Mouse (Mus musculus): ENCODE data around the gene Zfp750. TPM values are rescaled to one million over a fixed set of nuclear protein-coding genes. Genes with fewer than 3 reads are reported as not detected.

Gene Zfp750
- total RNA-seq, 2 experiments from 2014 or later: 0.14 to 0.22 TPM

DNA sequence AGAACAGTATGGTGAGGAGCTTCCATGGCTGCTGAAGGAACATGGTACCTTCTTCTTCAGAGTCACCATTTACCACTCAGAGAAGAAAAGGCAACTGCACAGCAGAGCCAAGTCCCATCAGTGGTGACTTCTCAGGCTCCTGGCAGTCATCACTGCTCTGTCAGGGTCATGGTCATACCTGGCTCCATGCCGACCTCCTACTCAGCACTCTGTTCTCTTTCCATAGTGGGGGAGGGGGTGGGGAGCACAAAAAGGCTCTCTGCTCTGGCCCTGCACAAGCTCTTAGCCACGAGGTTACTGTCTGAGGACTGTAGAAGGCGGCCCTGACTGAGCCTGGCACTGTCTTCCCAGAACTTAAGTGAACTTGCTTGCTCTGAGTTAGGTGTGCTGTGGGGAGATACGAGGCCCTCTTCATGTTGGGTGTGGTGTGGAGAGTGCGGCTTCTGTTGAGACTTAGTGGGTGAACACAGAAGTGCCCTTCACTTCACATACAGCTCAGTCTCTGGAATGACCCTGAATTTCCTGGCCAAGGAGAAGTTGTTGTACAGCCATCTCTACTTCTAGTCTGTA, 24.2 kb upstream of the Zfp750 start:
- no peak for DNase-seq (ENCODE audit: extremely low spot score in 1 of 2, low spot score in 1 of 2)

DNA sequence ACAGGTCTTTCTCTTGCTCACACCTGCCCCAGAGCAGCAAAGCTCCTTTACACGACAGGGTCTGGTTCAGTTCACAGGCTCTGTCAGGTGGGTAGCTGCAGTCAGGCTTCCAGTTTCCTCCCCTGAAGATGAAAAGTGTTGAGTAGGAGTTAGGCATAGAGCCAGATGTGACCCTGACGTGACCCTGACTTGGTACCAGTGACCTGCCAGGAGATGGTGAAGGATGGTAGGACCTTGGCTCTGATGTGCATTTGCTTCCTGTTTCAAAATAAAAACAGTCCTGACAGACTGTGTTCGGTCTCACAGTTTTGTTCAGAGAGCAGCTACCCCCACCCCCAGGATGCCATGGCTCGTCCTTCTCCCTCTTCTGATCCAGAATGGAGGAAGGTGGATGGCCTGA, 23.3 kb upstream of the Zfp750 start:
- no peak for DNase-seq (ENCODE audit: extremely low spot score in 1 of 2, low spot score in 1 of 2)

DNA sequence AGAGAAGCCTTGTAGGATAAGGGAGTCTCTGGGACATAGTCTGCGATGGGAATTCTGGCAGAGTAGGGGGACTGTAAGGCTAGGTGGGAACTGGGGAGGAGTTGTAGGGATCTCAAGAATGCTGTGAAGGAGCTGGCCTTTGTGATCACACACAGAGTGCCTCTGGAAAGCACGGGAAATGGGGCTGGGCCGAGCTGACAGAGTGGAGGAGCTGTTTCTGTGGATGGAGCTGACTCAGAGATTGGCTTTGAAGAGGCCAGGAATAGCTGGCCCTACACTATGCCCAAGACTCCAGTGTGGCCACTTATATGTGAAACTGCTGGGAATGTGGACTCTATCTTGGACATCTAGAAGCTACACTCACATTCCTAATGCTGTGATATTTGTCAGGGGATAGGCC, 17.4 kb upstream of the Zfp750 start:
- DNase-seq (ENCODE audit: extremely low spot score in 1 of 2, low spot score in 1 of 2): no peak

DNA sequence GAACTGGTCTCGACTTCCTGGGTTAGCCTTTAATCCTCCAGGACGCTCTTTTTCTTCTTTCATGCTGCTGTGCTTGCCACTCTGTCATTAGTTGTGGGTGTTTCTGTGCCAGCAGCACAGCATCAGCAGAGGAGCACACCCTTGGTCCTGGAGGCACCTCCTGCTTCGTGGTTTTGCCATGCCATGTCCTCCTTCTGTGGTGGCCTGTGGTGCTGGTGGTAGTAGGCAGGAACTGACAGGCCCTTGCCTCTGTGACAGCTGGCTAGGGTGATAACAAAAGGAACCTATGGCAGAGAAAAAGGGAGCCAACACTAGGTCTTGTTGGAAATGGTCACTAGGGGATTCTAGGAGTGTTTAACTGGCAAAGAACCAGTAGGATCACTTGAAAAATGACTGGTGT, 10.6 kb upstream of the Zfp750 start:
- no peak for DNase-seq (ENCODE audit: extremely low spot score in 1 of 2, low spot score in 1 of 2)

DNA sequence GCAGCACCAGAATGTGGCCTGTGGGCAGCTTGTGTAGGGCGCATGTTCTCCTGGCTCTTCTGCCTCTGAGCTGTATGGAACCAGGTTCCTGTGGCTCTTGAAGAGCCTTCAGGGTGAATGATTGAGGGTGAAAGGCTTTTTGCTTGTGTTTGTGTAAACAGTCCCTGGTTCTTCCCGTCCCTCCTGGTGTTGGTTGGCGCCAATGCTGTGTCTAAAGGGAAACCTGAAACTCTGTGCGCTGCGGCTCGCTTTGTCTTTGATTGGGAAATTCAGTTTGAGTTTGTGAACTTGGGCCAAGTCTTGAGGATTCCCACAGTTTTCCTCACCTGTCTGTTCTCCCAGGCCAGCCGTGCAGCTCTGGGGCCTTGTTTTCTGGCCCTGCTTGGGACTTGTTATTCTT, 5.1 kb upstream of the Zfp750 start:
- DNase-seq (ENCODE audit: extremely low spot score in 1 of 2, low spot score in 1 of 2): no peak

DNA sequence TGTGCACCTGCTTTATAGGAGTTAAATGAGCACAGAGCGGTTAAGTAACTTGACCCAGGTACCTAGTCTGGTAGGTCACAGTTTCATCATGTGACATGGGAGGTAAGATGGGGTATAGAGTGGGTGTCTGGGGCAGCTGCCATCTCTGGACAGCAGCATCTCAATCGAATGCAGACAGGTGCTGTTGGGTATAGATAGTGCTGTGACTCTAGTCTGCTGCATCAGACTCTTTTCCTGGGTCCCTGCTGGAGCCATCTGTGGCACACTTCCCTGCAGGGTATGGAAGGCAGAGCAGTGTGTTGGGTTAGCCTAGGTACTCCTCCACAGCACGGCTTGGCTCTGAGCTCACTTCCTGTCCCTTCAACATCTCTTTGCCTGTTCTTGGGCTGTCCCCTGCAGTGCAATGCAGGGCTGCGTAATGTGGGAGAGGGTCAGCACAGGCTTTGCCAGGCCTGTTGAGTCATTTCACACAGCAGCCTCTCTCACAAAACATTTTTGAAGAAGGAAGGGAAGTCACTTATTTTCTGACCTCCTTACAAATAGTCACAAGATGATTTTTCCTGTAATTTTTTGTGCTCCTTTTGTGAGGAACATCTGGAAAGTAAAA, 3.1 kb upstream of the Zfp750 start:
- DNase-seq (ENCODE audit: extremely low spot score in 1 of 2, low spot score in 1 of 2): no peak

DNA sequence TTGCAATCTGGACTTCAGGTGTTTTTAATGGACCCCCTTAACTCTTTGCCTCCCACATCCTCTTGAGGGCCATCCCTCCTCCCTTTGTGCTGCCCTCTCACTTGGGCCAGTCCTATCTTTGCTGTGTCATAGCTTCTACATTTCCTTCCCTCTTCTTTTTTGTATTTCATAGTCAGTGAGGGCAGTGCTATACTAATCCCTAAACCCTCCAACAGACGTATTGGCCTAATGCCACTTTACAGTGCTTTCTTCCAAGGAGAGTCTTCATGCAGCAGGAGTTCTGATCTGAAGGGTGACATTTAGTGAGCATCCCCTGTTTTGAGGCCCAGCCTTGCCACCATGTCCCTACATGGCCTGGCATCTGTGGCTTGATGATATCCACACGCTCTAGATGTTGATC, 1.6 kb upstream of the Zfp750 start:
- DNase-seq (ENCODE audit: extremely low spot score in 1 of 2, low spot score in 1 of 2): no peak

DNA sequence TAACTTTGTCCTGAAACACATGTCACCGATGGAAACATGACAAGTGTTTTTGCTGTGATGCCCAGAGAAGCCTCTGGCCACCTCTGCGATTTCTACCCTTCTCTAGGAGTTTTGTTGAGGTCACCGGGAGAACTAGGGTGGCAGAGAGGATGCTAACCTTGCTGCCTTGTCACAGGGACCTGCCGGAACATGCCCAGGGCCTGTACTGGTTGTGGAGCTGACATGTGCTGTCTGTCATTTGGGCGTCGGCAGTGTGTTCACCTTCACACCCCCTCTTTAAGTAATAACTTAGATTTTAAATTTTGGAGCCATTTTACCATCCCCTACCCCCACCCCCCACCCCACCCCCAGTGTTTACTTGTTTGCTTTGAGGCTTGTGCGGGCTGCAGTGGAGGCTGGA, 570 bp upstream of the Zfp750 start:
- no peak for DNase-seq (ENCODE audit: extremely low spot score in 1 of 2, low spot score in 1 of 2)

DNA sequence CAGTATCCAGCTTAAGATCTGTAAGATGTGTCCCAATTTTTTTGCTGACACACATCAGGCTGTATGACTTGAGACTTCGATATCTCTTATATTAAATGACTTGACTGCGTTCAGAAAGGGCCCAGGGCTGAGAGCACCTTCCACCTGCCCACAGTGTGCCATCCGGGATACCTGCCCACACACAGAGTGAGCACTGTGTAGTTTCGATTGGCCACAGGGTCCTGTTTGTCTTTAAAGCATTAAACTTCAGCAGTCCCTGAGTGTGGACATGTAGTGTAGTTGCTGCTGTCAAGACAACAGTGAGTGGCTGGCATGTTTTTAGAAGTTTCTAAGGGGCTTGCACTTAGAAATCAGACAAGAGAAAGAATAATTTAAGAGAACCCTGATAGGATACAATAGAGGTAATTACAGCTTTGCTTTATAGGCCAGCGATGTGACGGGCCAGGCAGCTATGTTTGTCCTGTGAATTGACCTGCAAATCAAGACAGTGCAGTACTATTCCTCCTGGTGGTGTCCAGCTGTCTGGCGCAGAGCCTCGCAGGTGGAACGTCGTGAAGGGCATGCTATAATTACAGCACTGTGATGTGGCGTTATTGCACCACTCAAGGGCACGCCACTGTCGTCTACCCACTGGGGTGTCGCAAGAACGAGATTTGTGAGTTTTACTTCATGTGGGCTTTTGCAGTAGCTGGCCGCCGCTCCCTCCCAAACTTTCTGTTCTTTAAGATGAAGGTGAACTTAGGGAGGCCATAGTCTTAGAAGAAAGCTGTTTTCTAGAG, 1.3 kb downstream of the Zfp750 start:
- no peak for DNase-seq (ENCODE audit: extremely low spot score in 1 of 2, low spot score in 1 of 2)

DNA sequence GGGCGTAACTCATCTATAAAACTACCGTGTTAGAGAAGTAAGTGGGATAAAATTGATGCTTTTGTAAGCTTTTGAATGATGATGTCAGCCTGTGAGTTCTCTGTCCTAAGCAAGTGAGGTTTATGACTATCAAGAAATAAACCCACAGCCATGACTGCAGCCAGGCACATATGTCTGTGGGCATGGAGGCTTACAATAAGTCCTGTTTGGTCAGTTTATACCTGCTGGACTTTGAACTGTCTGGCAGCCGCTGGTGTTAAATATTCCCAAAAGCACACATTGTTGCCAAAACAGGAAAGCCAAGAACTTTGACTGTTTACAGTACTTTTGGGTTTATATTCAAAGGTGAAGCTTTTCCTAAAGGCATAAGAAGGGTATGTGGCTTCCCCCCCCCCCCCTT, 2.2 kb downstream of the Zfp750 start:
- DNase-seq (ENCODE audit: extremely low spot score in 1 of 2, low spot score in 1 of 2): no peak

DNA sequence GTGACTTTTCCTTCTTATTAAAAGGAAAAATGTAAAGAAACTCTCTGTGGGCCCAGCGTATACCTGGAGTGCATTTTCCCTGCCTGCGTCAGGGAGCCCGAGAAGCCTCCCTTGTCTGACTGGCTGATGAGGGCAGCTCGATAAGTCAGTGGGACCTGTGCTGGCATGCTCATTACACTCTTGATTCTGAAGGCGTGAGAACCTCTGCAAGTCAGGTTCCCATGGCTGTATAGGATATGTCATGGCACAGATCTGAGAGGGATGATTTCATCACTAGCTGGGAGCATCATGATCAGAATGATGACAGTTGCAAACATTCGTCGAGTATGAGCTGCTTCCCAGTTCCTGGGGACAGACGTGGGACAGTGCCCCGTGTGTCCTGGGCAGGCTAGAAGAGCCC, 3.1 kb downstream of the Zfp750 start:
- DNase-seq (ENCODE audit: extremely low spot score in 1 of 2, low spot score in 1 of 2): no peak

DNA sequence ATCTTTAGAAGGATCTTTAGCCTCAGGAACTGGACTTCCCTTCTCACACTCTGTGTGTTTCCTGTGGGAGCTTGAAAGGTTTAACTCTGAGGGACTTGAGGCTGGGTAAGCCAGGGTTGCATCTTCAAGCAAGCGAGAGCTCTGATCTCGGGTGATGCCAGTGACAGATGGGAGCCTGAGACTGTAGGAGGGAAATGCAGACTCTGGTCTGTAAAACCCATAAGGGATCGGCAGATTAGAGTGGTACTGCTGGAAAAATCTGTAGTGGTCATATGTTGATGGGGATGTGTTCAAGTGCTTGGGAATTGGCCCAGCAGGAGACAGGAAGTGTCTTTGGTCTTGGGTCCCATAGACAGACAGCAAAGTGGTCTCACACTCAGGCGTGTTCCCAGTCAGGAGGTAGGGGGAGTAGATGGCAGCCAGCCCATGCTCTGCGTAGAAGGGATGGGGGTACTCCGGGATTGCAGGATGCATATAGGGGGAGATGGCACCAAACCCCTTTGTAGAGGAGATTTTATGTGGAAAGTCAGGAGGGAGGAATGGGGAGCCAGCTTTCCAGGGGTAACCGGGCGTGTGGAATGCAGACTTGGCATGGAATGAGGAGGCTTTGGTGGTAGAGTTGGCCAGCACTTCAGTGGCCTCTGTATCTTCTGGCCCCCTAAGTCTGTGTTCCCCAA, 6.1 kb downstream of the Zfp750 start:
- DNase-seq (ENCODE audit: extremely low spot score in 1 of 2, low spot score in 1 of 2): peak in 1 of 2 experiments; percentile 15

DNA sequence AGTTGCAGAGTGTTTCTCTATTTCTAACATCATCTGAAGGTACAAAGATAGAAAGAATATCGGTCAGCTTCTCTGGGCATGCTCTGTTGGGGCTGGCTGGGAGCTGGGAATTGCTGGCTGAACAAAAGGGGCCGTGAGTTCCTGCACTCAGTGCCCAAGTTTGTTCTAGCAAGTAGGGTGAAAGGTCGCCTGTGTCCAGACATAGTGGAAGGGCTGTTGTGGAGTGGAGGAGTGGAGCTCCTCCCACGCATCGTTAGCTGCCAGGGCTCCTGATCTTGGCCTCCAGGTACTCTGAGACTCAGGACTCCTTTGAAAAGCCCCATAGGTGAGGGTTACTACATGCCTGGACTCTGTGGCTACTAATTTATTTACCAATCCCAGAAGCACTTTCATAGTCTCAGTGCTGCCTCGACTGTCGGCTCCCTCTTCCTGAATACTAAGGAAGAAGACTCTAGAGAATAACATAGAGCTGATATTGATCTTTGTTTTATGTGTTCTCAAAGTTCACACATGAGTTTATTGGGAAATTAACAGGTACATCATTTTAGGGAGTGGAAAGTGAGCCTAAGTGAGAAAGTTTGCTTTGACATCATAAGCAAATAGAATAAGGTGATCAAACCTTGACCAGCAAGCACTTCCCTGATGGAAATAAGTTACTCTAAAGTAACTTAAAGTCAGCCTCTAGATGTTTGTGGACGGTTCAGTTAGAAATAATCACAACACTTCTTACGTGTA, 8.5 kb downstream of the Zfp750 start:
- DNase-seq (ENCODE audit: extremely low spot score in 1 of 2, low spot score in 1 of 2): no peak

DNA sequence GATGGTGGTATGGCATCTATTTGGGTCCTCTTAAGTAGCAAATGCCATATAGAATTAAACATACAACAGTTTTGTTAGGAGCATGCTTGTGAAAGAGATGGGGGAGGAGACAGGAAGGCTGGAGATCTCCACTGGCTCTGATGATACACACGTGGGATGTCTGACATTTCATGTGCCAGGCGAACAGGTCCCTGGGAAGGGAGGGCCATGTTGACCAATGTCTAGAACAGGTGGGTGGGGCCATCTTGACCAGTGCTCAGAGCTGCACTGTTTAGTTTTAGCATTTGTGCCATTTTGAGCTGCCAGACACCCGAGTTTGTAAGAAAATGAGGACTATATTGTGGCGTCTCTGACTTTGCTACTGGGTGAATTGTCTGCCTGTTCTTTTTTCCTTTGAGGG, 10.7 kb downstream of the Zfp750 start:
- DNase-seq (ENCODE audit: extremely low spot score in 1 of 2, low spot score in 1 of 2): no peak

DNA sequence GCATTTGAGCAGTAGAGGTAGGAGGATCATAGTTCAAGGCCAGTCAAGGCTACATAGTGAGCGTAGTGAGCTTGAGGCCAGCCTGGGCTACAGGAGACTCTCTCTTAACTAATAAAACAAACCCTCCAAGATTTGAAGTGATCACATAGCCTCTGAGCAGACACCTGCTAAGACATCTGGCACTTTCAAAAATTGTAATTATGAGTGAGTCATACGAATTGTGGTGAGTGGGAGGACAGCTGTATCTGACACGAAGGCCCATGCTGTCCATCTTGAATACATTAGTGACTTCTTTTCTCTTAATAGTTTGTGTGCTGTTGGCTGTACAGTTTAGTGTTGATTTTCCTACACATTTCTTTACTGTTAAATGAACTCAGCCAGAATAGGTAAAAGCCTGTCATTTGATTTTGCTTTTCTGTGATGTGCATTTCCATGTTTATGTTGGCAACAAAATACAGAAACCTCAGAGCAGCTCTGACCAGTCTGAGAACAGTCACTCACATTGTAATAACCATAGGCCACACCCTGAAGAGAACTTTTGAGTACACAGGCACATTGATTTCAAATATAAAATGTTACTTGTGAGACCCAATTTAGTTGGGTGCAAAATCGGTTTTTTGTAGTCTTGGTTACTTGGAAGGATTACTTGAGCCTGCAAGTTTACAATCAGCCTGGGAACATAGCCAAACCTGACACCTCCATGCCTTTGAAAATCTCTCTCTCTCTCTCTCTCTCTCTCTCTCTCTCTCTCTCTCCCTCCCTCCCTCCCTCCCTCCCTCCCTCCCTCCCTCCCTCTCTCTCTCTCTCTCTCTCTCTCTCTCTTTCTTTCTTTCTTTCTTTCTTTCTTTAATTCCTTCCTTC, 16.9 kb downstream of the Zfp750 start:
- DNase-seq (ENCODE audit: extremely low spot score in 1 of 2, low spot score in 1 of 2): no peak

DNA sequence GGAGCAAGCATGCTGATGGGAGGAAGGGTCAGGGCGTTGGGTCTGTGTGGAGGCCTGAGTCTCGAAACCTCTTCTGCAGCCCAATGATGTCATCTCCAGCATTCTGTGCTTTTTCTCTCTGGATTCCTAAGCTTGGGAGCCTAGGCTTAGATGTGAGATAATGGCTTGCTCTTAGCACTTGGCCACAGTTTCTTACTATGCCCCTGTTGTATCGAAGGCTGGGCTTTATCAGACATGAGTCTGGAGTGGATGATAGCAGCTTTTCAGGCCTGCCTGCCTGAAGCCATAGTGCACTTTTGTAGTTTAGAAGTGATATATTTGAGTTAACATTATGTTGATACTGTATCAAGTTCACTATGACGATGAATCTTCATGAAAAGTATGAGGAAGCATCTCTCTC, 17.6 kb downstream of the Zfp750 start:
- DNase-seq (ENCODE audit: extremely low spot score in 1 of 2, low spot score in 1 of 2): no peak

DNA sequence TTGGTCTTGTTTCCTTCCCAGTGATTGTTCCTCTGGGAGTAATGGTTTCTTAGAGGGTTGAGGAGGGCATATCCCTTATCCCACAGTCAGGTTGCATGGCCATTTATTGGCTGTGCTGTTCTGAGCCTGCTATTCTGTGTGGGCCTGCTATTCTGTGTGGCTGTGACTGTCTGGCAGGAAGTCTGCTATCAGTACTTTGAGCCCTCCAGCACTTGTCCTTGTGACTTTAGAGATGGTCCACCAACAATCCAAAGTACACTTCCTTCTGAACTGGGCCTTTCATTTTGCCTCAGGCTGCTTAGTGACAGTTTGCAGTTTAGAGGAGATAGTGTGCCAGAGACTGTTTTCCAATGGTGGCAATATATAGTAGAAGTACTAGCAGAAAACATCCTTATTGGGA, 18.5 kb downstream of the Zfp750 start:
- DNase-seq (ENCODE audit: extremely low spot score in 1 of 2, low spot score in 1 of 2): no peak

DNA sequence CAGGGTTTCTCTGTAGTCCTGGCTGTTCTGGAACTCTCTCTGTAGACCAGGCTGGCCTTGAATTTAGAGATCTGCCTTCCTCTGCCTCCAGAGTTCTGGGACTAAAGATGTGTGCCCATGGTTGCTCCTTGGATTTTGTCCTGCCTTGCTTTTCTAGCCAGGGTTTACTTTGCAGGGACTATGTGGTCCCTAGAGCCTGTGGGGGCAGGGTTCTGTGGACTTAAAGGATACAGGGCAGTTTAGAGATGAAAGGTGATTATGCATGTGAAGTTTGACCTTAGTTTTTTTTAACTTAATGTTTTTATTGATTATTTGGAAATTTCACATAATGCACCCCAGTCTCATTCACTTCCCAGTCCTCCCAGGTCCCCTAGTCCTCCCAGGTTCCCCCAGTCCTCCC, 28.5 kb downstream of the Zfp750 start:
- no peak for DNase-seq (ENCODE audit: extremely low spot score in 1 of 2, low spot score in 1 of 2)

DNA sequence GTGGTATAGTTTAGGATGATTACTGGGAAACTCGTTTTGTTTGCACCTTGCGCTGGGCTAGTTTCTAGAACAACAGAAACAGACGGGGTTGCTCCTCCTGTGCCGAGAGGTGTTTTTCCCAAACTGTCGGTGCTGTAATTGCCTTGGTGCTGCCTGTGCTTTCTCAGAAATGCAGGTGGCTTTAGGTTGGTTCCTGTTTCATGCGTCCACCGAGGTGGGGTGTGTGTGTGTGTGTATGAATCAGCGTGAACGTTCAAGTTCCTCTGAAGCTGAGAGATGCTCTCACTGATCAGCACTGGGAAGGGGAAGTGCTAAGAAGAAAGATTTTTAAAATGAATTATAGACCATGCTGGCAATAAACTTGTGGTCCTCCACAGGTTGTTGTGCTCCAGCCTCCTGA, 33.3 kb downstream of the Zfp750 start:
- no peak for DNase-seq (ENCODE audit: extremely low spot score in 1 of 2, low spot score in 1 of 2)

DNA sequence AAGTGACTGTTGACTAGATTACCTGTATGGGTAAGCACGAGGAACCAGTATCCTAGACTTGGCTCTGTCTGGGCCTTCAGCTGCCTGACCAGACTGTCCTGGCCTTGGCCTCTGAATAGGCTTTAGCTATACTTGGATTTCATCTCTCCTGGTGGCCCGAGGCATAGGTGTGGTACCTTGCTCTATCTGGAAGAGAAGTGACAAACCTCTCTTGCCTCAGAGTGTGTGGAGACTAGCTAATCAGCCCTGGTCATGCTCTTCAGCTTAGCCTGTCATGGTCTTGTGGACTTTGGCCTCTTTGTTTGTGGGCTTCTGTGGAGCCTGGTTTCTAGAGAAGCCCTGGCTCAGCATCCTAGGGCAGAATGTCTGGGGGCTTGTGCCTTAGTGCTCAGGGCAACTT, 38.0 kb downstream of the Zfp750 start:
- DNase-seq (ENCODE audit: extremely low spot score in 1 of 2, low spot score in 1 of 2): no peak

Data from layer of hippocampus, postnatal 25 days (tissue).